Mouse (Mus musculus): ENCODE results near the gene Rps6ka1.

DNA sequence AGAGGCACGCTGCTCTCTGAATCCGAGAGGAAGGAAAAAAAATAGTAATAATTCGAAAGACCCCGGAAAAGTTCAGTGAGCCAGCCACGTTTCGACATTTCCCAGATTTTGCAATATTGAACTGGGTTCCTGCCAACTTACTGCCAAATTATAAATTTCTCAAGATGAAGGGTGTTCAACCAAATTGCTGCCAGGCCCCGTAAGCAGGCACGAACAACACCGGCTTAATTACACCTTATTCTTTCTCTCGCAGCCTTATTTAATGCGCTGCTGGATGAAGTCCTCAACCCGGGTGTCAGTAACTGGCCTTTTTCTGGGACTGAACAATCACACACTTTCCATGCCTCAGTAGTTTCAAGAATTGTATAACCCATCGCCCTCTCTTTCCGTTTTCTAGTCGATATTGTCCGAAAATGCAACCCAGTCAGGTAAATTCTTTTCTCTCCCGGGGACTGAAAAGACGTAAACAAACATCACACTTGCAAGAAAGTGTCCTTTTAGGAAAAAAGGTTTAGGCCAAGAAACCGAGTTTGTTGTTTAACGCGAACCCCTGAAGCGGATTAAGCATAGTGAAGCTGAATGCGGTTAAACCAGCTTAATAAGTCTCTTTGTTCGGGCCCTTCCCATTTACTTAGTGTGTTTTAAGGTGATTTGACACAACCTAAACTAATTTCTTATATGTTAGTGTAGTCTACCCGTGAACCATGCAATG lies 72.6 kb downstream of the Rps6ka1 start:
- TF ChIP-seq CTCF (IDR thresholded peaks at IDR 0.05; ENCODE audit: borderline replicate concordance, insufficient read depth, low read depth, low read length) (no peak), POLR2A (IDR thresholded peaks at IDR 0.05; ENCODE audit: borderline replicate concordance, insufficient read depth, low read length) (no peak)

All from cerebellum, adult 2 months (tissue).